ENCODE assay signal across 26 mouse cellular contexts in genomic region chr6:143663306-143663705, GRCm38 (mm10).
DNase-seq lines count a peak whose midpoint lies in the region; ATAC-seq and TF ChIP-seq lines count a peak whose summit lies in the region.
"Had no signal": no experiment of that assay in that cellular context is flagged by ENCODE, and none has a peak within 500 bp of the region (broad histone marks: within the 10 kb centered on the region; RNA-seq: fewer than 3 reads in every experiment).

No protein-coding gene starts in this region.

- H3K4me3 ChIP-seq in embryonic facial prominence, embryonic 14.5 days (ENCODE audit: low read depth, low read length): no peak overlapping the region
- no peak overlapping the region for H3K4me3 ChIP-seq in embryonic facial prominence, embryonic 10.5 days
- no peak overlapping the region for H3K4me3 ChIP-seq in lung, adult 2 months (replicated peaks; ENCODE audit: extremely low read depth, low read depth, low read length)
- H3K4me3 ChIP-seq: forebrain, embryonic 15.5 days; heart, embryonic 12.5 days; limb, embryonic 12.5 days had no signal

- H3K27me3 ChIP-seq in embryonic facial prominence, embryonic 14.5 days (replicated peaks; ENCODE audit: control insufficient read depth, insufficient read depth, low read length): no peaks in the 10 kb centered on the region
- H3K27me3 ChIP-seq in embryonic facial prominence, embryonic 10.5 days (replicated peaks; ENCODE audit: low read depth, poor library complexity, severe bottlenecking): no peaks in the 10 kb centered on the region
- H3K27me3 ChIP-seq: CH12.LX; forebrain, embryonic 15.5 days; heart, embryonic 12.5 days; limb, embryonic 12.5 days had no signal

- 56% methylated on average over 7 of the region's 7 CpGs for WGBS in embryonic facial prominence, embryonic 14.5 days
- WGBS in embryonic facial prominence, embryonic 10.5 days: 87% methylated on average over 7 of the region's 7 CpGs
- 81% methylated on average over 7 of the region's 7 CpGs for WGBS in lung, adult 2 months

- H3K27ac ChIP-seq in embryonic facial prominence, embryonic 14.5 days (replicated peaks; ENCODE audit: low read depth, low read length): no peak overlapping the region
- no peak overlapping the region for H3K27ac ChIP-seq in embryonic facial prominence, embryonic 10.5 days (replicated peaks)
- H3K27ac ChIP-seq: forebrain, embryonic 15.5 days; hindbrain, embryonic 14.5 days; limb, embryonic 12.5 days had no signal

- H3K4me1 ChIP-seq in embryonic facial prominence, embryonic 14.5 days (ENCODE audit: control insufficient read depth, insufficient read depth, low read length): no peaks in the 10 kb centered on the region
- H3K4me1 ChIP-seq in embryonic facial prominence, embryonic 10.5 days: no peaks in the 10 kb centered on the region
- no peaks in the 10 kb centered on the region for H3K4me1 ChIP-seq in lung, adult 2 months (ENCODE audit: control insufficient read depth, insufficient read depth, low read length)
- H3K4me1 ChIP-seq: forebrain, embryonic 15.5 days; limb, embryonic 12.5 days had no signal

- no peak for TF ChIP-seq POLR2A in lung, adult 2 months (IDR thresholded peaks at IDR 0.05; ENCODE audit: borderline replicate concordance, extremely low read depth, low read depth, low read length)

- H3K4me2 ChIP-seq in embryonic facial prominence, embryonic 14.5 days (ENCODE audit: low read depth, low read length): peak overlapping the region; percentile 2; the same call in 1 of the 2 replicates
- H3K4me2 ChIP-seq: forebrain, embryonic 15.5 days; heart, embryonic 12.5 days; hindbrain, embryonic 14.5 days; limb, embryonic 12.5 days; liver, embryonic 11.5 days had no signal

- no peak for TF ChIP-seq CTCF in lung, adult 2 months (IDR thresholded peaks at IDR 0.05; ENCODE audit: insufficient read depth, low read length)

- no peaks in the 10 kb centered on the region for H3K36me3 ChIP-seq in embryonic facial prominence, embryonic 14.5 days (ENCODE audit: control insufficient read depth, insufficient read depth, low read length)
- no peaks in the 10 kb centered on the region for H3K36me3 ChIP-seq in embryonic facial prominence, embryonic 10.5 days (replicated peaks)
- H3K36me3 ChIP-seq: forebrain, embryonic 15.5 days; G1E; heart, embryonic 12.5 days; limb, embryonic 12.5 days had no signal

- peak; percentile 43 for DNase-seq in embryonic facial prominence, embryonic 14.5 days (ENCODE audit: low spot score)
- no peak for DNase-seq in embryonic facial prominence, embryonic 10.5 days (ENCODE audit: low spot score)
- DNase-seq in layer of hippocampus, adult 11-12 months (ENCODE audit: low spot score): peak; percentile 7
- no peak for DNase-seq in layer of hippocampus, postnatal 36 days
- peak; percentile 14 for DNase-seq in right cerebral cortex, postnatal 25 days
- DNase-seq in right cerebral cortex, postnatal 4 days: no peak
- DNase-seq in lung, adult 2 months: no peak
- DNase-seq in MN1 (ENCODE audit: low spot score): no peak
- DNase-seq: adrenal gland, postnatal 25 days; cerebellum, adult 2 months; cerebellum, postnatal 14 days; gastrocnemius, postnatal 14 days; kidney, adult 9 months; kidney, postnatal 10 days; midbrain, embryonic 14.5 days; spleen, adult 18-20 months; thymus, adult 2 months; thymus, postnatal 36 days had no signal

- H3K9ac ChIP-seq in embryonic facial prominence, embryonic 14.5 days (ENCODE audit: low read depth, low read length): no peak overlapping the region
- H3K9ac ChIP-seq: forebrain, embryonic 15.5 days; heart, embryonic 12.5 days; hindbrain, embryonic 14.5 days; limb, embryonic 12.5 days had no signal

- 0 out of 2 replicates have a peak, but pooled peaks cover 4% of the 10 kb centered on the region for H3K9me3 ChIP-seq in embryonic facial prominence, embryonic 14.5 days (ENCODE audit: control insufficient read depth, low read length)
- no peaks in the 10 kb centered on the region for H3K9me3 ChIP-seq in embryonic facial prominence, embryonic 10.5 days
- H3K9me3 ChIP-seq: forebrain, embryonic 15.5 days had no signal

- no peak for ATAC-seq in embryonic facial prominence, embryonic 14.5 days (ENCODE audit: low read depth)
- ATAC-seq: forebrain, embryonic 15.5 days; intestine, postnatal 0 days had no signal

Comparison
In these comparisons a context has a peak if more than half of its experiments do, and no peak if none do; other contexts are left out.
1. DNase-seq: peak in embryonic facial prominence, embryonic 14.5 days (single experiment), layer of hippocampus, adult 11-12 months (single experiment) and right cerebral cortex, postnatal 25 days (single experiment); none in embryonic facial prominence, embryonic 10.5 days (single experiment), layer of hippocampus, postnatal 36 days (0 of 2), right cerebral cortex, postnatal 4 days (single experiment), lung, adult 2 months (single experiment) and MN1 (single experiment).